Mouse (Mus musculus) bone marrow, adult 2 months (tissue): ENCODE results near the gene Fam71a.

Source experiments
- CTCF ChIP-seq: fragments of 200-500 bp; IDR thresholded peaks from 2 replicates; pipeline ENCODE4 v1.5.1; 2011; ENCODE audit warnings: low read length, control low read depth; ENCODE audit not compliant: control insufficient read depth, insufficient read depth
- POLR2A ChIP-seq: fragments of 200-500 bp; IDR thresholded peaks from 2 replicates; pipeline ENCODE4 v1.6.1; 2011; ENCODE audit warnings: low read depth, mild to moderate bottlenecking, control low read depth, low read length, borderline replicate concordance; ENCODE audit not compliant: control insufficient read depth

DNA sequence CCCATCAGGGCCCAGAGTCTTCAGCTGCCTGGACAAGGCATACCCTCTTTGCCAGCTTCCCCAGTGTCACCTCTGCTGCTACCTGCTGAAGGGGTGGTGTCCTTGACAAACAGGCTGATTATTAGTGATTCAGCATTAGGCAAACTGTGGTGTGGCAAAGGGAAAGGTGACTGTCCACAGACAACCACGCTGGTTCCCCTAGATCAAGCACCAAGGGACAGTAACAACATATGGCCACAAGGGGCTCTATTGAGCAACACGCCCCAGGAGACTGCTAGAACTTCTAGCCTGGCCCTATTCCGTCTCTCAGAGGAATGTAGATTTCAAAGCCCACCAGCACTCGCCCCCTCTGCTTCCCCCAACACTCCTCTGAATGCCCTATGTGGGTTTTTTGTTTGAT, 11.6 kb downstream of the Fam71a start:
- TF ChIP-seq CTCF (peak; percentile 71), POLR2A (no peak)
